ENCODE assay signal across 8 mouse cellular contexts in genomic region chr11:116146294-116146985, GRCm38 (mm10). TPM values are rescaled to one million over a fixed set of nuclear protein-coding genes. Genes with fewer than 3 reads are reported as not detected.
A peak's percentile ranks its signal among the peaks of the same experiment; 100 is the strongest.
DNase-seq lines count a peak whose midpoint lies in the region; ATAC-seq and TF ChIP-seq lines count a peak whose summit lies in the region.

No protein-coding gene starts in this region.

- DNase-seq in layer of hippocampus, postnatal 10 days (ENCODE audit: low spot score in 2 of 2), result peak; percentile 56 to 69
- DNase-seq in embryonic facial prominence, embryonic 10.5 days (ENCODE audit: low spot score), result no peak
- DNase-seq in retina, embryonic 14.5 days (ENCODE audit: low spot score), result no peak

- no peaks in the 10 kb centered on the region for H3K27me3 ChIP-seq in forebrain, embryonic 13.5 days
- H3K27me3 ChIP-seq in forebrain, embryonic 12.5 days, result no peaks in the 10 kb centered on the region
- H3K27me3 ChIP-seq in E14TG2a.4 (ENCODE audit: insufficient read depth, low read length), result peaks cover 25% of the 10 kb centered on the region
- H3K27me3 ChIP-seq in forebrain, embryonic 16.5 days (replicated peaks; ENCODE audit: control insufficient read depth, insufficient read depth, low read length), result no peaks in the 10 kb centered on the region
- no peaks in the 10 kb centered on the region for H3K27me3 ChIP-seq in neural tube, embryonic 15.5 days (replicated peaks)
- H3K27me3 ChIP-seq in embryonic facial prominence, embryonic 10.5 days (replicated peaks; ENCODE audit: low read depth, poor library complexity, severe bottlenecking), result no peaks in the 10 kb centered on the region

- no peaks in the 10 kb centered on the region for H3K9me3 ChIP-seq in forebrain, embryonic 13.5 days (replicated peaks)
- H3K9me3 ChIP-seq in forebrain, embryonic 12.5 days, result no peaks in the 10 kb centered on the region
- no peaks in the 10 kb centered on the region for H3K9me3 ChIP-seq in E14TG2a.4 (ENCODE audit: low read length)
- H3K9me3 ChIP-seq in forebrain, embryonic 16.5 days (ENCODE audit: control insufficient read depth, low read length), result no peaks in the 10 kb centered on the region
- no peaks in the 10 kb centered on the region for H3K9me3 ChIP-seq in neural tube, embryonic 15.5 days (replicated peaks)
- H3K9me3 ChIP-seq in embryonic facial prominence, embryonic 10.5 days, result no peaks in the 10 kb centered on the region

- H3K9ac ChIP-seq in forebrain, embryonic 13.5 days, result no peak overlapping the region
- no peak overlapping the region for H3K9ac ChIP-seq in forebrain, embryonic 12.5 days
- H3K9ac ChIP-seq in forebrain, embryonic 16.5 days (replicated peaks; ENCODE audit: low read depth, low read length), result 0 out of 2 replicates have a peak overlapping the region, but pooled peaks have one; percentile 3
- no peak overlapping the region for H3K9ac ChIP-seq in neural tube, embryonic 15.5 days (replicated peaks)

- no peak for TF ChIP-seq CTCF in E14TG2a.4 (conservative IDR thresholded peaks at IDR 0.05; ENCODE audit: low read length)

- no peak overlapping the region for H3K4me3 ChIP-seq in forebrain, embryonic 13.5 days
- no peak overlapping the region for H3K4me3 ChIP-seq in forebrain, embryonic 12.5 days (replicated peaks)
- peak overlapping the region; percentile 67 for H3K4me3 ChIP-seq in E14TG2a.4 (replicated peaks; ENCODE audit: low read length)
- H3K4me3 ChIP-seq in forebrain, embryonic 16.5 days (replicated peaks; ENCODE audit: low read length), result no peak overlapping the region
- H3K4me3 ChIP-seq in neural tube, embryonic 15.5 days (replicated peaks), result no peak overlapping the region
- H3K4me3 ChIP-seq in embryonic facial prominence, embryonic 10.5 days, result no peak overlapping the region

- H3K4me2 ChIP-seq in forebrain, embryonic 13.5 days, result no peak overlapping the region
- H3K4me2 ChIP-seq in forebrain, embryonic 12.5 days, result no peak overlapping the region
- H3K4me2 ChIP-seq in forebrain, embryonic 16.5 days (ENCODE audit: low read length), result no peak overlapping the region
- H3K4me2 ChIP-seq in neural tube, embryonic 15.5 days, result no peak overlapping the region

- peak; percentile 30; the same call in 1 of the 2 replicates for ATAC-seq in forebrain, embryonic 13.5 days
- ATAC-seq in forebrain, embryonic 12.5 days (ENCODE audit: low FRiP score), result no peak
- ATAC-seq in forebrain, embryonic 16.5 days, result peak; percentile 63; the same call in 1 of the 2 replicates
- peak; percentile 29; the same call in 1 of the 2 replicates for ATAC-seq in neural tube, embryonic 15.5 days (ENCODE audit: low FRiP score)

- WGBS in forebrain, embryonic 13.5 days, result 76% methylated on average over 25 of the region's 25 CpGs
- WGBS in forebrain, embryonic 12.5 days, result 80% methylated on average over 25 of the region's 25 CpGs
- 75% methylated on average over 25 of the region's 25 CpGs for WGBS in forebrain, embryonic 16.5 days
- 77% methylated on average over 25 of the region's 25 CpGs for WGBS in neural tube, embryonic 15.5 days
- 79% methylated on average over 25 of the region's 25 CpGs for WGBS in embryonic facial prominence, embryonic 10.5 days

- peaks cover 100% of the 10 kb centered on the region for H3K36me3 ChIP-seq in forebrain, embryonic 13.5 days (ENCODE audit: poor library complexity, severe bottlenecking)
- H3K36me3 ChIP-seq in forebrain, embryonic 12.5 days (replicated peaks), result peaks cover 100% of the 10 kb centered on the region
- peaks cover 70% of the 10 kb centered on the region for H3K36me3 ChIP-seq in E14TG2a.4 (ENCODE audit: insufficient read depth, low read length)
- peaks cover 42% of the 10 kb centered on the region for H3K36me3 ChIP-seq in forebrain, embryonic 16.5 days (ENCODE audit: control insufficient read depth, insufficient read depth)
- peaks cover 97% of the 10 kb centered on the region for H3K36me3 ChIP-seq in neural tube, embryonic 15.5 days
- peaks cover 100% of the 10 kb centered on the region for H3K36me3 ChIP-seq in embryonic facial prominence, embryonic 10.5 days (replicated peaks)

- no peak overlapping the region for H3K27ac ChIP-seq in forebrain, embryonic 13.5 days
- H3K27ac ChIP-seq in forebrain, embryonic 12.5 days, result no peak overlapping the region
- H3K27ac ChIP-seq in forebrain, embryonic 16.5 days (ENCODE audit: low read length), result no peak overlapping the region
- peak overlapping the region; percentile 43 for H3K27ac ChIP-seq in neural tube, embryonic 15.5 days (replicated peaks)
- no peak overlapping the region for H3K27ac ChIP-seq in embryonic facial prominence, embryonic 10.5 days (replicated peaks)

- no peaks in the 10 kb centered on the region for H3K4me1 ChIP-seq in forebrain, embryonic 13.5 days
- no peaks in the 10 kb centered on the region for H3K4me1 ChIP-seq in forebrain, embryonic 12.5 days
- H3K4me1 ChIP-seq in E14TG2a.4 (replicated peaks; ENCODE audit: low read depth, low read length), result peaks cover 82% of the 10 kb centered on the region
- no peaks in the 10 kb centered on the region for H3K4me1 ChIP-seq in forebrain, embryonic 16.5 days (replicated peaks; ENCODE audit: control insufficient read depth, insufficient read depth, low read length)
- H3K4me1 ChIP-seq in neural tube, embryonic 15.5 days, result peaks cover 6% of the 10 kb centered on the region; the same call in 1 of the 2 replicates
- peaks cover 40% of the 10 kb centered on the region for H3K4me1 ChIP-seq in embryonic facial prominence, embryonic 10.5 days

RNA-seq across cellular contexts. Expression of gene Mrpl38, which starts 7.8 kb away (rescaled TPM):
- polyA plus RNA-seq in forebrain, embryonic 13.5 days (2015; fragmentation: Nextera tagmentation; extraction: Ambion mirVana), result 79.8 and 86.1 TPM in 2 replicates
- 89.6 and 90.5 TPM in 2 replicates for polyA plus RNA-seq in forebrain, embryonic 12.5 days (2016; fragmentation: Nextera tagmentation; extraction: Ambion mirVana)
- 65.3 and 75.2 TPM in 2 replicates for polyA plus RNA-seq in forebrain, embryonic 16.5 days (2015; fragmentation: Nextera tagmentation; extraction: Ambion mirVana)
- 10 to 100 TPM; 55.6 to 64.8 TPM for total RNA-seq in layer of hippocampus, postnatal 10 days (2021)
- 82.2 and 95.1 TPM in 2 replicates for polyA plus RNA-seq in neural tube, embryonic 15.5 days (2015; fragmentation: Nextera tagmentation; extraction: Ambion mirVana)
- 108 and 117 TPM in 2 replicates for polyA plus RNA-seq in embryonic facial prominence, embryonic 10.5 days (2016; fragmentation: Nextera tagmentation; extraction: Ambion mirVana)

RNA-seq across cellular contexts. Expression of gene Trim65, which starts 15.5 kb away (rescaled TPM):
- polyA plus RNA-seq in forebrain, embryonic 13.5 days (2015; fragmentation: Nextera tagmentation; extraction: Ambion mirVana), result 1.2 and 1.6 TPM in 2 replicates
- polyA plus RNA-seq in forebrain, embryonic 12.5 days (2016; fragmentation: Nextera tagmentation; extraction: Ambion mirVana), result 1.9 and 2.1 TPM in 2 replicates
- polyA plus RNA-seq in forebrain, embryonic 16.5 days (2015; fragmentation: Nextera tagmentation; extraction: Ambion mirVana), result 2.0 TPM in 2 replicates
- total RNA-seq in layer of hippocampus, postnatal 10 days (2021), result 1 to 10 TPM; 5.3 to 5.5 TPM
- 3.4 and 4.1 TPM in 2 replicates for polyA plus RNA-seq in neural tube, embryonic 15.5 days (2015; fragmentation: Nextera tagmentation; extraction: Ambion mirVana)
- polyA plus RNA-seq in embryonic facial prominence, embryonic 10.5 days (2016; fragmentation: Nextera tagmentation; extraction: Ambion mirVana), result 1.9 and 2.3 TPM in 2 replicates

RNA-seq across cellular contexts. Expression of gene Trim47, which starts 19.4 kb away (rescaled TPM):
- 2.7 and 2.8 TPM in 2 replicates for polyA plus RNA-seq in forebrain, embryonic 13.5 days (2015; fragmentation: Nextera tagmentation; extraction: Ambion mirVana)
- 2.7 and 3.2 TPM in 2 replicates for polyA plus RNA-seq in forebrain, embryonic 12.5 days (2016; fragmentation: Nextera tagmentation; extraction: Ambion mirVana)
- polyA plus RNA-seq in forebrain, embryonic 16.5 days (2015; fragmentation: Nextera tagmentation; extraction: Ambion mirVana), result 6.6 and 8.7 TPM in 2 replicates
- total RNA-seq in layer of hippocampus, postnatal 10 days (2021), result 1 to 10 TPM; 6.4 to 7.2 TPM
- 9.8 TPM in 2 replicates for polyA plus RNA-seq in neural tube, embryonic 15.5 days (2015; fragmentation: Nextera tagmentation; extraction: Ambion mirVana)
- polyA plus RNA-seq in embryonic facial prominence, embryonic 10.5 days (2016; fragmentation: Nextera tagmentation; extraction: Ambion mirVana), result 4.5 and 4.7 TPM in 2 replicates

RNA-seq across cellular contexts. Expression of gene Fbf1, which starts 21.5 kb away (rescaled TPM):
- 58.5 and 71.5 TPM in 2 replicates for polyA plus RNA-seq in forebrain, embryonic 13.5 days (2015; fragmentation: Nextera tagmentation; extraction: Ambion mirVana)
- polyA plus RNA-seq in forebrain, embryonic 12.5 days (2016; fragmentation: Nextera tagmentation; extraction: Ambion mirVana), result 80.8 and 85.2 TPM in 2 replicates
- 77.4 and 87.4 TPM in 2 replicates for polyA plus RNA-seq in forebrain, embryonic 16.5 days (2015; fragmentation: Nextera tagmentation; extraction: Ambion mirVana)
- 10 to 100 TPM; 84.7 to 94.9 TPM for total RNA-seq in layer of hippocampus, postnatal 10 days (2021)
- polyA plus RNA-seq in neural tube, embryonic 15.5 days (2015; fragmentation: Nextera tagmentation; extraction: Ambion mirVana), result 44.2 and 48.5 TPM in 2 replicates
- polyA plus RNA-seq in embryonic facial prominence, embryonic 10.5 days (2016; fragmentation: Nextera tagmentation; extraction: Ambion mirVana), result 61.0 and 61.8 TPM in 2 replicates

RNA-seq across cellular contexts. Expression of gene Ten1, which starts 52.2 kb away (rescaled TPM):
- 75.3 and 81.6 TPM in 2 replicates for polyA plus RNA-seq in forebrain, embryonic 13.5 days (2015; fragmentation: Nextera tagmentation; extraction: Ambion mirVana)
- polyA plus RNA-seq in forebrain, embryonic 12.5 days (2016; fragmentation: Nextera tagmentation; extraction: Ambion mirVana), result 55.9 and 57.4 TPM in 2 replicates
- 69.9 and 92.8 TPM in 2 replicates for polyA plus RNA-seq in forebrain, embryonic 16.5 days (2015; fragmentation: Nextera tagmentation; extraction: Ambion mirVana)
- total RNA-seq in layer of hippocampus, postnatal 10 days (2021), result 10 to 100 TPM; 39.0 to 46.2 TPM
- polyA plus RNA-seq in neural tube, embryonic 15.5 days (2015; fragmentation: Nextera tagmentation; extraction: Ambion mirVana), result 90.4 and 93.5 TPM in 2 replicates
- 62.7 and 65.6 TPM in 2 replicates for polyA plus RNA-seq in embryonic facial prominence, embryonic 10.5 days (2016; fragmentation: Nextera tagmentation; extraction: Ambion mirVana)

Comparison
In these comparisons a context has a peak if more than half of its experiments do, and no peak if none do; other contexts are left out.
1. DNase-seq: peak in layer of hippocampus, postnatal 10 days (2 of 2); none in embryonic facial prominence, embryonic 10.5 days (single experiment) and retina, embryonic 14.5 days (single experiment).